Mouse (Mus musculus) midbrain, embryonic 16.5 days (tissue): ENCODE results near the gene Hoxd10. TPM values are rescaled to one million over a fixed set of nuclear protein-coding genes. Genes with fewer than 3 reads are reported as not detected.

Source experiments
- ATAC-seq: fragments of 200-750 bp; cut with Nextera tagmentation; 2 replicates; pipeline ENCODE4 v1.8.0; 2017; ENCODE audit warnings: moderate TSS enrichment
- H3K27ac ChIP-seq: fragments of 300-500 bp; sonication (generic); 2 replicates; pipeline ENCODE4 v1.5.1; 2014; ENCODE audit warnings: mild to moderate bottlenecking, low read length, mixed read lengths
- H3K27me3 ChIP-seq: fragments of 300-500 bp; sonication (generic); 2 replicates; pipeline ENCODE4 v1.6.1; 2014; ENCODE audit warnings: low read depth, low read length, mixed read lengths; ENCODE audit not compliant: control insufficient read depth, insufficient read depth
- H3K36me3 ChIP-seq: fragments of 300-500 bp; sonication (generic); 2 replicates; pipeline ENCODE4 v1.6.1; 2014; ENCODE audit warnings: mild to moderate bottlenecking, low read length, moderate library complexity, mixed read lengths; ENCODE audit not compliant: control insufficient read depth, insufficient read depth
- H3K4me1 ChIP-seq: fragments of 300-500 bp; sonication (generic); 2 replicates; pipeline ENCODE4 v1.6.1; 2014; ENCODE audit warnings: mild to moderate bottlenecking, low read length, mixed read lengths; ENCODE audit not compliant: control insufficient read depth, insufficient read depth
- H3K4me2 ChIP-seq: fragments of 300-500 bp; sonication (generic); 2 replicates; pipeline ENCODE4 v1.6.1; 2014; ENCODE audit warnings: mild to moderate bottlenecking, low read length, mixed read lengths
- H3K4me3 ChIP-seq: fragments of 300-500 bp; sonication (generic); 2 replicates; pipeline ENCODE4 v1.5.1; 2014; ENCODE audit warnings: low read depth, mild to moderate bottlenecking, low read length, moderate library complexity, mixed read lengths
- H3K9ac ChIP-seq: fragments of 300-500 bp; sonication (generic); 2 replicates; pipeline ENCODE4 v1.6.1; 2014; ENCODE audit warnings: low read depth, low read length, mixed read lengths
- H3K9me3 ChIP-seq: fragments of 300-500 bp; sonication (generic); replicated peaks from 2 replicates; pipeline ENCODE4 v1.6.1; 2014; ENCODE audit warnings: mild to moderate bottlenecking, low read length, mixed read lengths; ENCODE audit not compliant: control insufficient read depth, poor library complexity, severe bottlenecking
- WGBS: fragments of 180-500 bp; shearing (Covaris S2); extraction: QIAGEN DNeasy Blood & Tissue Kit; methylation state at CpG from one replicate; pipeline ENCODE4 v1.1.7; 2014; 5-methylcytosine and 5-hydroxymethylcytosine counted together
- polyA plus RNA-seq: library from polyadenylated mRNA; unstranded; fragments of >200 nt; fragmentation: Nextera tagmentation; extraction: Ambion mirVana; gene quantifications from 2 replicates; pipeline ENCODE4 v1.2.1, GENCODE M21; 2015

The Hoxd10 gene
- polyA plus RNA-seq, 1 experiment from 2014 or later, result not detected

GRCm38 (mm10) chr2:74704393-74704998 is 12.8 kb downstream of the Hoxd10 start, which contains the start of gene Hoxd8:
Hoxd8 (plus strand) TSS chr2:74704615.
- Histone ChIP-seq H3K27ac (no peak within 1 kb of the TSS), H3K4me2 (peak within 1 kb of the TSS; percentile 46), H3K36me3 (no peaks in the 10 kb centered on the region), H3K9me3 (no peaks in the 10 kb centered on the region), H3K9ac (no peak within 1 kb of the TSS), H3K4me3 (peak within 1 kb of the TSS; percentile 17), H3K27me3 (peaks cover 68% of the 10 kb centered on the region), H3K4me1 (peaks cover 7% of the 10 kb centered on the region)
- no peak for ATAC-seq
- WGBS, result under 1% methylated on average over 35 of the region's 52 CpGs

- no peak for ATAC-seq
- 1% methylated on average over 31 of the region's 66 CpGs for WGBS
- Histone ChIP-seq H3K27me3 (peaks cover 68% of the 10 kb centered on the region), H3K4me3 (peak overlapping the region; percentile 17), H3K27ac (no peak overlapping the region), H3K36me3 (no peaks in the 10 kb centered on the region), H3K9me3 (no peaks in the 10 kb centered on the region), H3K9ac (no peak overlapping the region), H3K4me2 (peak overlapping the region; percentile 46), H3K4me1 (peaks cover 7% of the 10 kb centered on the region)
Observed at GRCm38 (mm10) chr2:74704999-74705466, 13.3 kb downstream of the Hoxd10 start.

GRCm38 (mm10) chr2:74705467-74706089 is 13.9 kb downstream of the Hoxd10 start:
- Histone ChIP-seq H3K27ac (no peak overlapping the region), H3K4me1 (peaks cover 7% of the 10 kb centered on the region), H3K9me3 (no peaks in the 10 kb centered on the region), H3K9ac (no peak overlapping the region), H3K36me3 (no peaks in the 10 kb centered on the region), H3K27me3 (peaks cover 68% of the 10 kb centered on the region), H3K4me3 (peak overlapping the region; percentile 17), H3K4me2 (peak overlapping the region; percentile 46)
- ATAC-seq, result no peak
- WGBS, result 1% methylated on average over 46 of the region's 85 CpGs

GRCm38 (mm10) chr2:74706393-74706960 is 14.8 kb downstream of the Hoxd10 start:
- Histone ChIP-seq H3K27ac (no peak overlapping the region), H3K4me3 (no peak overlapping the region), H3K27me3 (peaks cover 66% of the 10 kb centered on the region), H3K9me3 (no peaks in the 10 kb centered on the region), H3K4me1 (peaks cover 7% of the 10 kb centered on the region), H3K4me2 (no peak overlapping the region), H3K9ac (no peak overlapping the region), H3K36me3 (no peaks in the 10 kb centered on the region)
- ATAC-seq, result no peak
- 1% methylated on average over 13 of the region's 13 CpGs for WGBS

GRCm38 (mm10) chr2:74707599-74707998 is 15.9 kb downstream of the Hoxd10 start:
- Histone ChIP-seq H3K4me1 (peaks cover 13% of the 10 kb centered on the region), H3K4me2 (no peak overlapping the region), H3K36me3 (no peaks in the 10 kb centered on the region), H3K27me3 (peaks cover 70% of the 10 kb centered on the region), H3K4me3 (no peak overlapping the region), H3K9me3 (no peaks in the 10 kb centered on the region), H3K9ac (no peak overlapping the region), H3K27ac (no peak overlapping the region)
- no peak for ATAC-seq
- WGBS, result 5% methylated on average over 7 of the region's 7 CpGs

GRCm38 (mm10) chr2:74708676-74709075 is 17.0 kb downstream of the Hoxd10 start:
- H3K27ac ChIP-seq, result no peak overlapping the region
- WGBS, result 7% methylated on average over 4 of the region's 4 CpGs

GRCm38 (mm10) chr2:74709465-74710419 is 18.0 kb downstream of the Hoxd10 start:
- 2% methylated on average over 5 of the region's 5 CpGs for WGBS
- H3K4me3 ChIP-seq, result no peak overlapping the region

More at GRCm38 (mm10) chr2:74708676-74709075, 17.0 kb downstream of the Hoxd10 start:
- H3K4me2 ChIP-seq, result no peak overlapping the region
- no peak for ATAC-seq
- H3K4me1 ChIP-seq, result peaks cover 13% of the 10 kb centered on the region
- H3K9ac ChIP-seq, result no peak overlapping the region
- no peak overlapping the region for H3K4me3 ChIP-seq
- H3K36me3 ChIP-seq, result no peaks in the 10 kb centered on the region
- no peaks in the 10 kb centered on the region for H3K9me3 ChIP-seq
- peaks cover 69% of the 10 kb centered on the region for H3K27me3 ChIP-seq

GRCm38 (mm10) chr2:74710929-74711543 is 19.3 kb downstream of the Hoxd10 start:
- under 1% methylated on average over 16 of the region's 16 CpGs for WGBS
- H3K4me3 ChIP-seq, result no peak overlapping the region
- H3K36me3 ChIP-seq, result no peaks in the 10 kb centered on the region
- H3K9me3 ChIP-seq, result no peaks in the 10 kb centered on the region
- no peak for ATAC-seq
- H3K27me3 ChIP-seq, result peaks cover 72% of the 10 kb centered on the region
- H3K4me1 ChIP-seq, result peaks cover 6% of the 10 kb centered on the region; the same call in 1 of the 2 replicates
- no peak overlapping the region for H3K4me2 ChIP-seq
- no peak overlapping the region for H3K27ac ChIP-seq
- no peak overlapping the region for H3K9ac ChIP-seq

More at GRCm38 (mm10) chr2:74709465-74710419, 18.0 kb downstream of the Hoxd10 start:
- Histone ChIP-seq H3K9me3 (no peaks in the 10 kb centered on the region), H3K4me2 (no peak overlapping the region), H3K9ac (no peak overlapping the region), H3K4me1 (peaks cover 13% of the 10 kb centered on the region), H3K27ac (no peak overlapping the region), H3K27me3 (peaks cover 61% of the 10 kb centered on the region), H3K36me3 (no peaks in the 10 kb centered on the region)
- ATAC-seq, result no peak
